Mouse (Mus musculus): ENCODE data around the gene Fndc5. TPM values are rescaled to one million over a fixed set of nuclear protein-coding genes. Genes with fewer than 3 reads are reported as not detected.
A peak's percentile ranks its signal among the peaks of the same experiment; 100 is the strongest.

The Fndc5 gene
- polyA plus RNA-seq, 1 experiment from 2014 or later: 1.1 TPM

DNA sequence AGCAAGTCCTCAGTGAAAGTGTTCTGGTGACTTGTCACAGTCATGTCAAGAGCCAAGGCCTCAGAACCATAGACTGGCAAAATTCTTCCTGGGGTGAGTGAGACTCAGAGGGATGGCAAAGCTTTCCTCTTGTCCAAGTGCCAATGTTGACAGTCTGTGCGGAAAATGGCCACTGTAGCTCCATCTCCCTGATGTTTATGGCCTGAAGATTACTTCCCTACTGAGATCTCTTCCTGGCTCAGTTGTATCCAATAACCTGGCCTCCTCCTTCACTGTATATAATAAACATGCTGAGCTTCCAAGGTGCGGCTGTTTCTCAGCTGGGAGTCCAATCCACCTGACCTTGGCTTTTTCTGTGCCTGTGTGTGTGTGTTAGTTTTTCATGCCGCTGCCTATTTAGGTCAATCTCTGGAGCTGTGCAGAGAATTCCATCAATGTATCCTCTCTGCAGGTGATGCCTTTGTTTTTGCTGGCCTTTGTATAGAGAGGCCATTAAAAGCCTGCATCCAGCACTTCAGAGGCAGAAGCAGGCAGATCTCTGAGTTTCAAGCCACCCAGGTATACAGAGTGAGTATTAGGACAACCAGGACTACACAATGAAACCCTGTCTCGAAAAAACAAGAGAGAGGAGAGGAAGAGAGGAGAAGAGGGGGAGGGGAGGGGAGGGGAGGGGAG, 24.9 kb downstream of the Fndc5 start:
- Histone ChIP-seq H3K27ac (no peak overlapping the region), H3K9ac (no peak overlapping the region), H3K27me3 (no peaks in the 10 kb centered on the region), H3K9me3 (no peaks in the 10 kb centered on the region), H3K4me2 (no peak overlapping the region), H3K36me3 (replicated peaks) (peaks cover 28% of the 10 kb centered on the region), H3K4me1 (no peaks in the 10 kb centered on the region), H3K4me3 (replicated peaks) (no peak overlapping the region)
- ATAC-seq (ENCODE audit: low FRiP score): no peak
- 86% methylated on average over 4 of the region's 4 CpGs for WGBS

DNA sequence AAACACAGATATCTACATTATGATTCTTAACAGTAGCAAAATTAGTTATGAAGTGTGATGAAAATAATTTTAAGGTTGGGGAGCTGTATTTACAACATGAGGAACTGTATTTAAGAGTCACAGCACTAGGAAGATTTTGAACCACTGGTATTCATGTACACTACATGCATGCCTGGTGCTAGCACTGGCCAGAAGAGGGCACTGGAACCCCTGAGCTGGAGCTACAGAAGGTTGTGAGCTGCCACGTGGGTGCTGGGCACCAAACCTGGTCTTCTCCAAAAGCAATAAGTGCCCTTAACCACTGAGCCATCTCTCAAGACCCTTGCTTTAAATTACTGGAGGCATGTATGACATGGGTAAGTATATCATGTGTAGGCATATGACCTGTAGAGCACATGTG, 35.7 kb downstream of the Fndc5 start:
- Histone ChIP-seq H3K36me3 (replicated peaks) (peaks cover 48% of the 10 kb centered on the region), H3K9ac (no peak overlapping the region), H3K27ac (no peak overlapping the region), H3K4me3 (replicated peaks) (no peak overlapping the region), H3K4me2 (no peak overlapping the region), H3K4me1 (no peaks in the 10 kb centered on the region), H3K9me3 (no peaks in the 10 kb centered on the region), H3K27me3 (no peaks in the 10 kb centered on the region)
- 78% methylated on average over 1 of the region's 1 CpGs for WGBS
- ATAC-seq (ENCODE audit: low FRiP score): no peak

DNA sequence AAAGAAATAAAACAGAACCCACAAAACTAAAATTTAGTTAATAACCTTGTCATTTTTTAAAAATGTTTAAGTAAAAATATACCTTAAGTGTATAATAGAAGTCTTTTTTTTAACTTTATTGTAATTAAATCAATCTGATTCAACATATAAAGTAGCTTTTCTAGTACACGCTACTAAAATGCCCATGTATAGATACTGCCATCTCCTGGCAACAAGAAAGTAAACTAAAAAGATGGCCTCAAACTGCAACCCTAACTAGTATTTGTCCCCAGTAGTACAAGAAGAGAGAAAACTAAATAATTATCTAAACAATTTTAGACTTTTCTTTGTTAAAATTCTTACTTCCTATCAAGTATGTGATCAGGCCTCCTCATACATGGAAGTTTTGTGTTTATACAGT, 42.8 kb downstream of the Fndc5 start:
- peaks cover 48% of the 10 kb centered on the region for H3K36me3 ChIP-seq (replicated peaks)
- WGBS: 69% methylated on average over 1 of the region's 1 CpGs

DNA sequence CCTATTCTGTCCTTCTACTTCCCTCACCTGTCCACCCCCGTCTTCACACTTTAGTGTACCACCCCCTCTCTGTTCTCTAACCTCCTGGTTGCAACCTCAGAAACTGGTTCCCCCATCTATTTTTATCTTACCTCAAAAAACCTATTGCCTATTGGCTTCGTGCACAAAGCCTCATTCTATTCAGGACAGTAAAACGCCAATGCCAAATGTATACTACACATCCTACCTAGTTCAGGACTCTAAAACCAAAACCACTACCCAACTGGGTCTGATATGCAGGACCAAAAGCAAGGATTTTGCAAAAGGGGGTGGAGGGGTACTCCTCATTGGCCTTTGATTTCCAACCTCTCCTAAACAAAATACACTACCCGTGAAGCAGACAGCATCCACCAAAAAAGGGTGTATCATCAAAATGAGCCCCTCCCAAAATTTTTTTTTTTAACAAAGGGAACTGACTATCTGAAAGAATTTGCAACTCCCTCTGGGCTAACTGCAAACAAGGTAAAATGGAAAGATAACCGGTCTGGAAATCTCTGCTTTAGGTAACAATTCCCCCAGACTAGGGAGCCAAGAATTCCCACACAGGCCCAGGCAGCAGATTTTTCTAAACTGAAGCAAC, 51.4 kb downstream of the Fndc5 start:
- 44% methylated on average over 5 of the region's 5 CpGs for WGBS
- H3K4me1 ChIP-seq: peaks cover 25% of the 10 kb centered on the region
- peak overlapping the region; percentile 91; the same call in 1 of the 2 replicates for H3K27ac ChIP-seq

More for the DNA sequence above, 42.8 kb downstream of the Fndc5 start:
- no peak overlapping the region for H3K9ac ChIP-seq
- H3K27ac ChIP-seq: no peak overlapping the region
- ATAC-seq (ENCODE audit: low FRiP score): no peak
- no peak overlapping the region for H3K4me2 ChIP-seq
- H3K4me3 ChIP-seq (replicated peaks): no peak overlapping the region
- H3K4me1 ChIP-seq: no peaks in the 10 kb centered on the region
- no peaks in the 10 kb centered on the region for H3K9me3 ChIP-seq
- H3K27me3 ChIP-seq: no peaks in the 10 kb centered on the region

DNA sequence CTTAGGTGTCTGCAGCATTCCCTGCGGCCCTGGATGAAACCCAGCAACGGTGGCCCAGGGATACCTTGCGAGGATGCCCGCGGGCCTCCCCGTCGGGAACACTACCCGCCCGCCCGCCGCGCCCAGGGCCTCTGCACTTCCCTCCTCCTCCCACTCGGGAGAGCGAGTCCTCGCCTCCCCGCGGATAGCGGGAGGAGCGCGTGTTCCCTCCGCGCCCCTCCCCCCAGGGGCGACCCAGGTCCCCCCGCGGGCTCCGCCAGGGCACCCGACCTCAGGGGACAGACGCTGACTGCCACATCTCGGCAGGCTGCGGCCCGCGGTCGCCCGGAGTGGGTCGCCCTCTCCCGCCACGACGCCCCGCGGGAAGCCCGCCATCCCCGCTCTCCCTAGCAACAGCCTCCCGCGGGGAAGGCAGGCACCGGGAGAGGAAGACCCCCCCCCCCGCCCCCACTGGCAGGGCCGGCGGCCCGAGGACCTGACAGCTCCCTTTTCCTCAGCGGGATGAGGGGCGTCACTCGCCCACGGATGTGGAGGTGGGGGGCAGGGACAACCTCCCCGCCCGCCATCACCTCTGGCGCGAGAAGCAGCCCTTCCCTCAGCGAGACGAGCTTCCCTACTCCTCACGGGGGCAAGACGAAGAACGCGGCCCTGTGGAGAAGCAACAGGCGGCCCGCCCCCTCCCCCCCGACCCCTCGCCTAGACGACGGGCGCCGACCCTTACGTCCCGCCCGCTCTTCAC, 52.2 kb downstream of the Fndc5 start:
- H3K27me3 ChIP-seq: no peaks in the 10 kb centered on the region
- ATAC-seq (ENCODE audit: low FRiP score): peak; percentile 86
- H3K9ac ChIP-seq: peak overlapping the region; percentile 93
- under 1% methylated on average over 58 of the region's 74 CpGs for WGBS
- peak overlapping the region; percentile 90 for H3K4me3 ChIP-seq (replicated peaks)
- H3K36me3 ChIP-seq (replicated peaks): peaks cover 7% of the 10 kb centered on the region
- peak overlapping the region; percentile 92 for H3K4me2 ChIP-seq
- peak overlapping the region; percentile 91 for H3K27ac ChIP-seq
- peaks cover 25% of the 10 kb centered on the region for H3K4me1 ChIP-seq
- no peaks in the 10 kb centered on the region for H3K9me3 ChIP-seq

More for the DNA sequence above, 51.4 kb downstream of the Fndc5 start:
- H3K4me3 ChIP-seq (replicated peaks): peak overlapping the region; percentile 90
- peak overlapping the region; percentile 93 for H3K9ac ChIP-seq
- H3K27me3 ChIP-seq: no peaks in the 10 kb centered on the region
- ATAC-seq (ENCODE audit: low FRiP score): no peak
- H3K4me2 ChIP-seq: peak overlapping the region; percentile 92
- no peaks in the 10 kb centered on the region for H3K9me3 ChIP-seq
- peaks cover 6% of the 10 kb centered on the region for H3K36me3 ChIP-seq (replicated peaks)

DNA sequence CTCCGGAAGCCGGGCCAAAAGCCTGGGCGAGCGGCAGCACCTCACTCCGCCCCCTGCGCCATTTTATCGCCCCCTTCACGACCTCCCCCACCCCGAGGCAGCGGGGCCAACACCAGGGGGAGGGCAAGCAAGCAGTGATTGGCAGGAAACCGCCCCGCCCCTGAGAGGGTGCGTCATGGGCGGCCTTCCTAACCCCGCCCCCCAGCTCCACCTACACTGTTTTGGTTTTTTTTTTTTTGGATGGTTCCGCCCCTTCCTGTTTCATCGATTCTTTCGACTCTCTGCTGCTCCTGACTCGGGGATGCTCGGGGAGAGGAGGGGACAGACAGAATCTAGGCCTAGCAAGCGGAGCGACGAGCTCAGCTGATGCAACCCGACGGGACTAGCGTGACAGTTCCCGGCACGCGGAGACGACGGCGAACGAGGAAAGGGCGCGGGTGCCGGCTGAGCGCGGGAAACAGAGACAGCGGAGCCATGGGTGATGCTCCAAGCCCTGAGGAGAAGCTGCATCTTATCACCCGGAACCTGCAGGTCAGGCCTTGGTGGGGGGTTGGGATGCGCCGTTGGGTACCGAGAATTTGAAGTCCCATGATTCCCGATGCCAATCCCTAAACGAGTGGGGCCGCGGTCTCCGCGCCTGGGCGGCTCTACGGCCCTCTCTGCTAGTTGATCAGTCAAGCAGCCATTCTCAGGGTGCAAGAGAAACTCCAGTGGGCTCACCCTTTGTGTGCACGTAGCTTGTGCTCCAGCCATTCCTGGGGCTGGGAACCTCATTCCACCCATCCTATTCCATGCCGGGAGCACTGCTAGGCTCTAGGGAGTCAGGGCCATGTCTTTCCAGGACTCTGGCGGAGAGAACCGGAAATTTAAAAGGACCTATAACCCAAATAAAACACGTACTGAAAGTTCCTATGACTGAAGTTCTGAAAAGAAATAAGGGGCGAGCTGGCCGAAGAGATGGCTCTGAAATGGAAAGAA, 53.0 kb downstream of the Fndc5 start, which contains the start of the genes S100pbp and Yars:
Gene S100pbp, minus strand, starts transcription at position 186 of the 978 bp plus-strand sequence.
Gene Yars, plus strand, starts transcription at position 219 of the 978 bp plus-strand sequence.
- no peaks in the 10 kb centered on the region for H3K9me3 ChIP-seq
- ATAC-seq (ENCODE audit: low FRiP score): peak; percentile 86

DNA sequence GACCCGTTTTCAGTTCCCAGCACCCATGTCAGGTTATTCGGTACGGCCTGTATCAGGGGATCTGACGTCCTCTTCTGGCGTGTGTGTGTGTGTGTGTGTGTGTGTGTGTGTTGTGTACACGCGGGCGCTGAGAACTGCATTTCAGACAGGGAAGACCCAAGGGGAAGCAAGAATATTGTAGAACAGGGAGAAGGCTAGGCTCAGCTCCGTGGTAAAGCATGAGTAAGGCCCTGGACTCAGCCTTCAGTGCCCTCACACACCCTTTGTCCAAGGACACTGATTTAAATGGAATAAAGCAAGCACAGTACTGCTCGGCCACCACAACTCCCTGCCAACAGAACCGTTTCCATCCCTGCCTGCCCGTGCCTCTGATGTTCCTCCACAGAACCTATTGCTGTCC, 53.7 kb downstream of the Fndc5 start:
- Histone ChIP-seq H3K9ac (peak overlapping the region; percentile 83), H3K4me1 (peaks cover 25% of the 10 kb centered on the region), H3K27me3 (no peaks in the 10 kb centered on the region), H3K4me2 (peak overlapping the region; percentile 92), H3K36me3 (replicated peaks) (peaks cover 7% of the 10 kb centered on the region), H3K9me3 (no peaks in the 10 kb centered on the region), H3K27ac (peak overlapping the region; percentile 85; the same call in 1 of the 2 replicates), H3K4me3 (replicated peaks) (peak overlapping the region; percentile 90)
- 6% methylated on average over 12 of the region's 12 CpGs for WGBS
- ATAC-seq (ENCODE audit: low FRiP score): no peak

More for the DNA sequence above, 53.0 kb downstream of the Fndc5 start, which contains the start of the genes S100pbp and Yars:
- peak within 1 kb of the TSS; percentile 93 for H3K9ac ChIP-seq
- peaks cover 25% of the 10 kb centered on the region for H3K4me1 ChIP-seq
- H3K27me3 ChIP-seq: no peaks in the 10 kb centered on the region
- H3K27ac ChIP-seq: peak within 1 kb of the TSS; percentile 91
- WGBS: under 1% methylated on average over 53 of the region's 58 CpGs
- peak within 1 kb of the TSS; percentile 92 for H3K4me2 ChIP-seq
- peak within 1 kb of the TSS; percentile 90 for H3K4me3 ChIP-seq (replicated peaks)
- H3K36me3 ChIP-seq (replicated peaks): peaks cover 7% of the 10 kb centered on the region

DNA sequence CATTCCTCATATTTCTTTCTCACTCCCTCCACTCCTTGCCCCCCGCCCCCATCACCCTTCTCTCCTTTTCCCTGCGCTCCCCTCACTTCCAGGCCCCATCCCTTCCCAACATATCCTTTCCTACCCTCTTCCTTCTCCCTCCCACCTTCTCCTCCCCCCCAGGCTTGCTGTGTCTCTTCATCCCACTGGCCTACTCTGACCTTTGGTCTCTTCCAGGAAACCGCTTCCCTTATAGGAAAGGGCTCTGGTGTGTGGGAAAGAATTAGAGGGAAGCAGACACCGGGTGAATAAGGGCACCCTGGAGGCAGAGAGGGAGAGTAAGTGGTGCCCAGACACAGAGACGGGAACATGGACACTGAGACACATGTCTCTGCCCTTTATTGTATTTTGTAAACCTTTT, 54.9 kb downstream of the Fndc5 start:
- H3K4me3 ChIP-seq (replicated peaks): no peak overlapping the region
- H3K9me3 ChIP-seq: no peaks in the 10 kb centered on the region
- no peak for ATAC-seq (ENCODE audit: low FRiP score)
- peaks cover 25% of the 10 kb centered on the region for H3K4me1 ChIP-seq
- H3K36me3 ChIP-seq (replicated peaks): peaks cover 19% of the 10 kb centered on the region
- H3K27ac ChIP-seq: no peak overlapping the region
- H3K27me3 ChIP-seq: no peaks in the 10 kb centered on the region
- H3K9ac ChIP-seq: no peak overlapping the region
- 78% methylated on average over 5 of the region's 5 CpGs for WGBS
- peak overlapping the region; percentile 6; the same call in 1 of the 2 replicates for H3K4me2 ChIP-seq

Other genes starting within 250 kb of the Fndc5 start
- gene Azin2, start 174.6 kb upstream of the Fndc5 start, polyA plus RNA-seq (2016; fragmentation: Nextera tagmentation; extraction: Ambion mirVana): 12.0 and 15.0 TPM in 2 replicates
- 162 and 173 TPM in 2 replicates for gene Ak2, start 145.0 kb upstream of the Fndc5 start, polyA plus RNA-seq (2016; fragmentation: Nextera tagmentation; extraction: Ambion mirVana)
- 14.3 and 15.6 TPM in 2 replicates for gene Rnf19b, start 78.7 kb upstream of the Fndc5 start, polyA plus RNA-seq (2016; fragmentation: Nextera tagmentation; extraction: Ambion mirVana)
- gene Tmem54, start 31.5 kb upstream of the Fndc5 start, polyA plus RNA-seq (2016; fragmentation: Nextera tagmentation; extraction: Ambion mirVana): 0.54 and 1.9 TPM in 2 replicates
- gene Hpca, start 15.0 kb upstream of the Fndc5 start, polyA plus RNA-seq (2016; fragmentation: Nextera tagmentation; extraction: Ambion mirVana): 6.0 and 6.4 TPM in 2 replicates
- gene S100pbp, start 52.7 kb downstream of the Fndc5 start, polyA plus RNA-seq (2016; fragmentation: Nextera tagmentation; extraction: Ambion mirVana): 26.2 and 31.6 TPM in 2 replicates
- gene Yars, start 52.8 kb downstream of the Fndc5 start, polyA plus RNA-seq (2016; fragmentation: Nextera tagmentation; extraction: Ambion mirVana): 103 TPM in 2 replicates
- gene C77080, start 124.4 kb downstream of the Fndc5 start, polyA plus RNA-seq (2016; fragmentation: Nextera tagmentation; extraction: Ambion mirVana): 4.4 and 4.7 TPM in 2 replicates
- 0.29 and 0.40 TPM in 2 replicates for gene Sync, start 150.6 kb downstream of the Fndc5 start, polyA plus RNA-seq (2016; fragmentation: Nextera tagmentation; extraction: Ambion mirVana)
- gene Rbbp4, start 198.4 kb downstream of the Fndc5 start, polyA plus RNA-seq (2016; fragmentation: Nextera tagmentation; extraction: Ambion mirVana): 525 and 575 TPM in 2 replicates
- gene Zbtb8os, start 198.7 kb downstream of the Fndc5 start, polyA plus RNA-seq (2016; fragmentation: Nextera tagmentation; extraction: Ambion mirVana): 35.2 and 36.2 TPM in 2 replicates
- gene Zbtb8a, start 241.1 kb downstream of the Fndc5 start, polyA plus RNA-seq (2016; fragmentation: Nextera tagmentation; extraction: Ambion mirVana): 10.6 and 10.9 TPM in 2 replicates